Mouse (Mus musculus) bone marrow macrophage, adult 2 months (primary cell): ENCODE measurements at regions not wholly inside any gene's neighbourhood (a gene's known extent, or its start where the extent isn't known, plus 50 kb on each side); places are given as distances from the start of the nearest gene placed in this dataset.

Source experiments
- H3K27ac ChIP-seq: 2 replicates; pipeline ENCODE4 v1.5.1; 2012; ENCODE audit warnings: low read depth, low read length; ENCODE audit not compliant: insufficient read depth
- H3K4me1 ChIP-seq: 2 replicates; pipeline ENCODE4 v1.6.1; 2012; ENCODE audit warnings: low read length; ENCODE audit not compliant: control insufficient read depth, insufficient read depth
- H3K4me3 ChIP-seq: 2 replicates; pipeline ENCODE4 v1.5.1; 2012; ENCODE audit warnings: mild to moderate bottlenecking, low read length, moderate library complexity; ENCODE audit not compliant: insufficient read depth
- CTCF ChIP-seq: IDR thresholded peaks from 2 replicates; pipeline ENCODE4 v1.5.1; 2012; ENCODE audit warnings: low read depth, mild to moderate bottlenecking, low read length, moderate library complexity
- POLR2A ChIP-seq: IDR thresholded peaks from 2 replicates; pipeline ENCODE4 v1.6.1; 2012; ENCODE audit warnings: mild to moderate bottlenecking, low read depth, low read length, borderline replicate concordance

DNA sequence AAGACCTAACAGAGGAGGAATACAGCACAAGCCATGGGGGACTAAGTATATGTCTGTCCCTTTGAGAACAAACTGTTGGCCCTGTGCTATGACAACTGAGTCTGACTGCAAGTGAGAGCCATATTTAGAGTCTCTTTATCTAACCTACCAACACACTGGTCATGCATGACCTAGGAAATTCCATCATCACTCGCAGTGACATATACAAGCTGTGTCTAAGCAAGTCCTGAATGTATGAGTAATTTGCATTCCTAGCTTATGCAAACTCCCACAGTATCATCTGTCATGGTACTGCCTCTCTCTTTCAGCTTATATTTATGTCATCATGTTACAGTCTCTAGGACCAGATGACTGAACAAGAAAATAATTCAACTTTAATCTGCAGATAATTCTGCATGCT, 257.1 kb upstream of the Eci2 start:
- TF ChIP-seq CTCF = no peak
- TF ChIP-seq POLR2A = no peak
- Histone ChIP-seq H3K27ac (no peak overlapping the region), H3K4me3 (no peak overlapping the region), H3K4me1 (peaks cover 5% of the 10 kb centered on the region)

DNA sequence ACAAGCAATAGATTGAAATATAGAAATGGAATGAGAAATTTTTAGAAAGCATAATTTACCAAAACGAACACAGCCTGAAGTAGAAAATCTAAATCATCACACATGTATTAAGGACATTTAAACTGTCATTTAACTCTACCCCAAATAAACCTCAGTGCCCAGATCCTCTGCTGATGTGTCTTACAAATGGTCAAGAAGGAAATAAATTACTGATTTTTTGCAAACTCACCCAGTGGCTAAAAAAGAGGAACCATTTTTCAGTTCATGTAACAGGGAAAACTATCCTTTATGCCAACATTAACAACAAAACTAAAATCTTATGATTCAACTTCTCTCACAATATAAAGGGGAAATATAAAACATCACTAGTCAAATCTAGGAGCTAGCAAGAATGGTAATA, 275.2 kb upstream of the Eci2 start:
- Histone ChIP-seq H3K27ac (no peak overlapping the region), H3K4me1 (peaks cover 8% of the 10 kb centered on the region), H3K4me3 (no peak overlapping the region)
- TF ChIP-seq POLR2A = no peak
- no peak for TF ChIP-seq CTCF

DNA sequence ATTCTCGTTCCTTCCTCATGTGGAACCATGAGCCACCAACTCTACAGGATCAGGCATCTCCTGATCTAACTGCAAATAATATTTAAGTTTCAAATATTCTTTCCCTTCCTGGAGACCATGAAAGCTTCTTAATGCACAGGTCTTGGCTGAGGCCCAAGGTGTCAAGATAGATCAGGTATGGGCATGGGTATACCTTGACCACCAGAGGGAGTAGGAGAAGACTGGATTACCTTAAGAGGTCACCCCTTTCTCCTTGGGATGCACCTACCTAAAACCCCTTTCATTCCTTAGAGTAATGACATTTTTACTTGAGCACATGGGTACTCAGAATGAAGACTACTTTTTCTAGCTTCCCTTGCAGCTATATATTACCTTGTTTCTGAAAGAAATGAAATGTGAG, 289.9 kb upstream of the Eci2 start:
- no peak overlapping the region for H3K27ac ChIP-seq

DNA sequence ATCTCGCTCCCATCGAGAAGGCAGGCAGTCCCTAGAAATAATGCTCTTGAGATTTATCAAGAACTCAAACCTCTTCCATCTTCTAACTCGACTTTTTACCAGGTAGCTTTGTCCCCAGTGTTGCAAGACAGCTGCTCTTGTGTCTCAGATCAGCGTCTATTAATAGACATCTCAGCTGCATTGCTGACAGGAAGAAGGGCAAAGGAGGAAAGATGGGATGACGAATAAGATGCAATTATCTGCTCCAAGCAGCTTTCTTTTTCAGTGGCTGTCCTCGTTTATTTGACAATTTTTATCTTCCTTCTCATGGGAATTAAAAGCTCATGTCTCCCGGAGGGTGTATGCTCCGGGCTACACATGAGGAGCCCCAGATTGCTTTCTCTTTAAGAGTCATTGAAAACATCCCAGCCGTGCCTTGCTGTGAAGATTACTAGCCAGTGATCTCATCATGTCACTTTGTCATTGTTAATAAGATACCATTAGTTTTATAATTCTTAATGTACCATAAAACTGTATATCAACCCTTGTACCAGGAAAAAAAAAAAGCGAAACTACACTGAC, 299.9 kb upstream of the Eci2 start:
- Histone ChIP-seq H3K4me1 (peaks cover 8% of the 10 kb centered on the region), H3K4me3 (no peak overlapping the region), H3K27ac (no peak overlapping the region)
- TF ChIP-seq CTCF (no peak), POLR2A (no peak)

More for the DNA sequence above, 289.9 kb upstream of the Eci2 start:
- no peak for TF ChIP-seq CTCF
- no peak overlapping the region for H3K4me3 ChIP-seq
- no peaks in the 10 kb centered on the region for H3K4me1 ChIP-seq

DNA sequence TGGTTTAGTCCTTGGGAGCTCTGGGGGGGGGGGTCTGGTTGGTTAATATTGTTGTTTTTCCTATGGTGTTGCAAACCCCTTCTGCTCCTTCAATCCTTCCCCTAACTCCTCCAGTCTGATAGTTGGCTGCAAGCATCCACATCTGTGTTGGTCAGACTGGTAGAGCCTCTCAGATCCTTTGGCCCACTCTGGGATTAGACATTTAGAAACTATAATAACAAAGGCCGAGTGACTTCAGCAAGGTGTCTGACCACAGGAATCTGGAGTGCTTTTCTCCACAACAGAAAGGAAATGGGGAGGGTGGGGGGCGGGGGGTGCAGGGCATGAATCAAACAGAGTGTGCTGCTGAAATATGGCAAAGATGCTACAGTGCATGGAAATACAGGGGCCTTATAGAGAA, 301.4 kb upstream of the Eci2 start:
- no peak overlapping the region for H3K27ac ChIP-seq
- no peak overlapping the region for H3K4me3 ChIP-seq
- TF ChIP-seq CTCF = no peak
- no peak for TF ChIP-seq POLR2A
- H3K4me1 ChIP-seq = peaks cover 8% of the 10 kb centered on the region

DNA sequence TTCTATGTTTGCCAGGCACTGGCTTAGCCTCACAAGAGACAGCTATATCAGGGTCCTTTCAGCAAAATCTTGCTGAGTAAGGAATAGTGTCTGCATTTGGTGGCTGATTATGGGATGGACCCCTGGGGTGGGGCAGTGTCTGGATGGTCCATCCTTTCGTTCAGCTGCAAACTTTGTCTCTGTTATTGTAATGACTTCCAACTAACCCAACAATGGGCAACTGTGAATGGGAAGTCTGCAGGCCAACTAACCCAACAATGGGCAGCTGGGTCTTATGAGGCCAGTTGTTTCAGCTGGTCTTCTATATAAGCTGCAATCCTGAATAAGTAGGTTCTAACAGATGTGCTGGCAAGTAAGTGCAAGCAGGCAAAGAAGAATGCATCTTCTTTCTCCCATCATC, 304.0 kb upstream of the Eci2 start:
- Histone ChIP-seq H3K4me1 (peaks cover 13% of the 10 kb centered on the region), H3K27ac (no peak overlapping the region)
- TF ChIP-seq CTCF (no peak), POLR2A (no peak)

DNA sequence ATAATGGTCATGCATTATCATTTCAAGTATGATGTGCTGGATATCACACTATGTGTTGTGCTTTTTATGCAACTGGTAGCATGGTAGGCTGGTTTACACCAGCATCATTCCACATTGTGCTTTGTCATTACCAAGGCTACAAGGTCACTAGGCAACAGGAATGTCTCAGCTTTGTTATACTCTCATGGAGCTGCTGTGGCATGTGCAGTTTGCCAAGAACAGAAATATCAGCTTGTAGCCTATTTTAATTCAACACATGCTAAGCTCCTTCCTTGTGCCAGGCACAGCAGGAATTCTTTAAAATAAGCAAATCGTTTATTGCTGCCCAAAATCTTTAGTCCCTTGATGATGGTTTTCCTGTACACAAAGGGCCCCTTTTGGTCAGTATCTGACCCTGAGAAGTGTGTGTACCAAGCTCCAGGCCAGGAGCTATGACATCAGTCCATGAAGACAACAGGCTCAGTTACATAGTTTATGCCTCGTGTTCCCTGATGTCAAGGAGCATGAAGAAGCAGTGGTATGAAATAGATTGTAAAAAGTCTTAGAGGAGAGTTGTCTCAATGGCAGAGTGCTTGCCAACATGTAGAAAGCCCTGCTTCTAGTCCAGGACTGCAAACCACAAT, 314.0 kb upstream of the Cdyl start:
- TF ChIP-seq POLR2A (no peak), CTCF (no peak)
- no peaks in the 10 kb centered on the region for H3K4me1 ChIP-seq
- H3K27ac ChIP-seq = no peak overlapping the region
- no peak overlapping the region for H3K4me3 ChIP-seq

More for the DNA sequence above, 304.0 kb upstream of the Eci2 start:
- no peak overlapping the region for H3K4me3 ChIP-seq

DNA sequence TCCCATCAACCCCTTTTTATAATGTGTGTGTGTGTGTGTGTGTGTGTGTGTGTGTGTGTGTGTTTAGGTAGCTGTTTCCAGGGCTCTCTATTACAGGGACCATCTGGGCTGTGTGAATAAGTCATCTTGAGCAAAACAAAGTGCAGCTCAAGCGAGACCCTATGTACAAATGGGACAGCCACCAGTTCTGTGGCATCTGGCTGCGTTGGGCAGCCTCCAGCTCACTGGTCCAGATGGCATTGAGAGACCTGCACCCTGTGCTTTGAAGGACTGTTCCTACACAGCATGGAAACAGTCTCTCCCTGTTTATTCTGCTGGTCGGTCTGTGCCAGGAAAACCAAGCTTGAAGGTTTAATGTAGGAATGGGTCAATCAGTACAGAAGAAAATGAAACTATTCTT, 311.4 kb upstream of the Cdyl start:
- Histone ChIP-seq H3K4me3 (no peak overlapping the region), H3K4me1 (no peaks in the 10 kb centered on the region), H3K27ac (no peak overlapping the region)
- no peak for TF ChIP-seq POLR2A
- no peak for TF ChIP-seq CTCF

DNA sequence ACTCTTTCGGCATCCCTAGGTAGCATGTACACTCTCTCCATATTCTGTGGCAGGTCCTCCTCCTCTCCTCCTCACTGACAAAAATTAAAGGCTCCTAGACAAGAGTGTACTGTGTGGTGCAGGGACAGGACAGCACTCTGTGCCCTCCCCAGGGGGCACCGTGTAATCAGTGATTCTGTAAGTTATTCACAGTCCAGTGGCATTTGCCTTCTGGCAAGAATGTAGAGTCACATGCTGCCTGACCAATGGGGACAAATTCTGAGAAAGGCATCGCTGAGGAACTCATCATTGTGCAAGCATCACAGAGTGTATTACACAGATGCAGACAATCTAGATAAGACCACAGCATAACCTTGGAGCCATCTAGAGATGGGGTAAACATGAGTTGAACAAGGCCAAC, 300.3 kb upstream of the Cdyl start:
- TF ChIP-seq CTCF = no peak
- TF ChIP-seq POLR2A = no peak
- H3K27ac ChIP-seq = no peak overlapping the region
- H3K4me1 ChIP-seq = no peaks in the 10 kb centered on the region
- no peak overlapping the region for H3K4me3 ChIP-seq

DNA sequence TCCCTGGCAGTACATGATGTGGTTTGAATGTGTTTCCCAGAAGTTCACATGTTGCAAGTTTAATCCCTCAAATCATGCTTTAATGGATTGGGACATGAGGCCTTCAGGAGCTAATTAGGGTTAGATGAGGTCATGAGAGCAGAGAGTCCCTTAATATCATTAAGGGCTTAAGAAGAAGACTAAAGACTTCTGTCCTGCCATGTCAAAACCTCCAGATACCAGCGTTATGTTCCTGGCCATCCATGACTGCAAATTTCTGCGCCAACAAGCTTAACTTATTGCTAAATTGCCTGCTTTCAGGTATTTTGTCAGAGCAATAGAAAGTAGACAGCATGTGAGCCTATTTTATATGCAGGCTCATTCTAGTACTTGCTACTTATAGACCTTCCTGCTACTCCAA, 282.1 kb upstream of the Cdyl start:
- TF ChIP-seq POLR2A = no peak
- TF ChIP-seq CTCF = no peak
- Histone ChIP-seq H3K4me3 (no peak overlapping the region), H3K27ac (no peak overlapping the region), H3K4me1 (peaks cover 3% of the 10 kb centered on the region; the same call in 1 of the 2 replicates)
